Mouse (Mus musculus) heart, adult 2 months (tissue): ENCODE measurements at regions not wholly inside any gene's neighbourhood (a gene's known extent, or its start where the extent isn't known, plus 50 kb on each side); places are given as distances from the start of the nearest gene placed in this dataset.

ENCODE experiments used
- CTCF ChIP-seq: fragments of 200-600 bp; IDR thresholded peaks from 2 replicates; pipeline ENCODE4 v1.8.1; 2022; ENCODE audit warnings: antibody characterized with exemption, mild to moderate bottlenecking, moderate library complexity
- POLR2A ChIP-seq: fragments of 200-500 bp; IDR thresholded peaks from 2 replicates; pipeline ENCODE4 v1.6.1; 2011; ENCODE audit warnings: mild to moderate bottlenecking, low read depth, low read length, control low read depth; ENCODE audit not compliant: insufficient read depth

GRCm38 (mm10) chr4:137212106-137212505 is 65.2 kb upstream of the Wnt4 start:
- TF ChIP-seq CTCF, result no peak
- no peak for TF ChIP-seq POLR2A
